Mouse (Mus musculus) small intestine, adult 2 months (tissue): ENCODE data around the gene 9230102O04Rik.

Experiments used
- CTCF ChIP-seq: fragments of 200-500 bp; IDR thresholded peaks from 2 replicates; pipeline ENCODE4 v1.5.1; 2012; ENCODE audit warnings: low read depth, mild to moderate bottlenecking, control low read depth, inconsistent platforms, low read length, moderate library complexity, mixed read lengths; ENCODE audit not compliant: insufficient replicate concordance, insufficient read length; ENCODE audit errors: extremely low read depth
- POLR2A ChIP-seq: fragments of 200-500 bp; IDR thresholded peaks from 2 replicates; pipeline ENCODE4 v1.6.1; 2012; ENCODE audit warnings: low read depth, mild to moderate bottlenecking, control low read depth, inconsistent platforms, low read length, moderate library complexity

DNA sequence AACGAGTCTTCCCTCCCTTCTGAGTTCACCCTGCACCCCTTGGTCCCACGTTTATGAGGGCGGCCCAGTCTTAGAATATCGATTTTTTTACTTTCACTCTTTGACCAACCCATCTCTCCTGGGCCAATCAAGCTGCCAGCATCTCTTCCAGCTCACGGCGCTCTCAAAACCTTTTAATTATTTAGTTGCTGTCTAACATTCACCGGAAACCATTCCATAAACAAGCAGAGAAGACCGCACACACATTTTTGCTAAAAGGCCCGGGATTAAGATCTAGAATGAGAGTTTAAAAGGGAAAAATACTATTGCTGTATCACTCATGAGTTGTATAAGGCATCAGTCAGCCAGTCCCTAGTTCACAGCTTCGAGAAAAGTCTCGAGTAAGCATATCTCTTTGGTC is 9.1 kb downstream of the 9230102O04Rik start:
- TF ChIP-seq CTCF (no peak), POLR2A (no peak)
